Mouse (Mus musculus) G1E (cell line): ENCODE data around the gene Tnf.

Experiments used
- CTCF ChIP-seq: IDR thresholded peaks from 2 replicates; pipeline ENCODE4 v1.5.1; 2012; ENCODE audit warnings: low read depth, low read length, inconsistent platforms, mixed read lengths
- GATA1 ChIP-seq: IDR thresholded peaks from 2 replicates; pipeline ENCODE4 v1.6.1; 2012; ENCODE audit warnings: borderline replicate concordance, low read length, inconsistent platforms, mixed read lengths
- POLR2AphosphoS5 ChIP-seq: IDR thresholded peaks from 2 replicates; pipeline ENCODE4 v1.6.1; 2012; ENCODE audit warnings: low read depth, low read length, inconsistent platforms; ENCODE audit not compliant: insufficient replicate concordance
- TAL1 ChIP-seq: conservative IDR thresholded peaks from 2 replicates; pipeline ENCODE4 v1.6.1; 2012; ENCODE audit warnings: low read depth, low read length, inconsistent platforms, mixed read lengths

DNA sequence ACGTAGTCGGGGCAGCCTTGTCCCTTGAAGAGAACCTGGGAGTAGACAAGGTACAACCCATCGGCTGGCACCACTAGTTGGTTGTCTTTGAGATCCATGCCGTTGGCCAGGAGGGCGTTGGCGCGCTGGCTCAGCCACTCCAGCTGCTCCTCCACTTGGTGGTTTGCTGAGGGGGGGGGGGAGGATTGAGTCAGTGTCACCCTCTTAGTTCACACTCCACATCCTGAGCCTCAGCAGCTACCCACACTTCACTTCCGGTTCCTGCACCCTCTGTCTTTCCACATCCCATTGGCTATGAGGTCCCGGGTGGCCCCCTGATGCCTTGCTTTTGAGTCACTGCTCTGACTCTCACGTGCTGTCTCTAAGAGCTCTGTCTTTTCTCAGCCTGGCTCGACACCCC, 1.4 kb downstream of the Tnf start:
- TF ChIP-seq CTCF: no peak
- TF ChIP-seq TAL1: no peak
- no peak for TF ChIP-seq POLR2AphosphoS5
- TF ChIP-seq GATA1: no peak
